Mouse (Mus musculus) cortical plate, adult 2 months (tissue): ENCODE results near the gene Fam98c. TPM values are rescaled to one million over a fixed set of nuclear protein-coding genes. Genes with fewer than 3 reads are reported as not detected.

Experiments used
- H3K27ac ChIP-seq: fragments of 200-500 bp; 2 replicates; pipeline ENCODE4 v1.5.1; 2012; ENCODE audit warnings: low read length, control low read depth, inconsistent platforms; ENCODE audit not compliant: insufficient read depth
- H3K4me1 ChIP-seq: fragments of 200-500 bp; 2 replicates; pipeline ENCODE4 v1.6.1; 2011; ENCODE audit warnings: low read length; ENCODE audit not compliant: control insufficient read depth, insufficient read depth
- H3K4me3 ChIP-seq: fragments of 200-500 bp; 2 replicates; pipeline ENCODE4 v1.5.1; 2011; ENCODE audit warnings: mild to moderate bottlenecking, low read length, control low read depth; ENCODE audit not compliant: insufficient read depth
- CTCF ChIP-seq: fragments of 200-500 bp; IDR thresholded peaks from 2 replicates; pipeline ENCODE4 v1.5.1; 2011; ENCODE audit warnings: mild to moderate bottlenecking, control low read depth, low read length; ENCODE audit not compliant: insufficient read depth; ENCODE audit errors: extremely low read depth
- POLR2A ChIP-seq: fragments of 200-500 bp; IDR thresholded peaks from 2 replicates; pipeline ENCODE4 v1.6.1; 2011; ENCODE audit warnings: mild to moderate bottlenecking, low read length, control low read depth; ENCODE audit not compliant: insufficient read depth; ENCODE audit errors: extremely low read depth
- polyA plus RNA-seq: library from polyadenylated mRNA; depleted of rRNA; stranded (reverse); fragments of >200 nt; gene quantifications from 2 replicates; pipeline ENCODE4 v1.2.3, GENCODE M21; 2012; rRNA removed

Fam98c gene
- polyA plus RNA-seq, 1 experiment, result 62.3 TPM

GRCm38 (mm10) chr7:29108992-29109955 is 46.8 kb downstream of the Fam98c start:
- TF ChIP-seq CTCF, result no peak
- no peak for TF ChIP-seq POLR2A
- no peaks in the 10 kb centered on the region for H3K4me1 ChIP-seq
- H3K4me3 ChIP-seq, result no peak overlapping the region
- H3K27ac ChIP-seq, result no peak overlapping the region

Other genes with a start within 250 kb of the Fam98c start
- gene Actn4, start 193.9 kb downstream of the Fam98c start, polyA plus RNA-seq, result 170 and 178 TPM in 2 replicates
- 307 and 320 TPM in 2 replicates for gene Eif3k, start 174.4 kb downstream of the Fam98c start, polyA plus RNA-seq
- gene Map4k1, start 174.2 kb downstream of the Fam98c start, polyA plus RNA-seq, result 2.2 and 2.8 TPM in 2 replicates
- 7.2 and 7.7 TPM in 2 replicates for gene Ryr1, start 31.1 kb downstream of the Fam98c start, polyA plus RNA-seq
- gene Rasgrp4, start 21.4 kb downstream of the Fam98c start, polyA plus RNA-seq, result 1.5 and 1.6 TPM in 2 replicates
- gene Ggn, start 14.0 kb upstream of the Fam98c start, polyA plus RNA-seq, result 0.52 and 0.72 TPM in 2 replicates
- gene Spred3, start 14.2 kb upstream of the Fam98c start, polyA plus RNA-seq, result 39.6 and 40.7 TPM in 2 replicates
- gene Psmd8, start 24.5 kb upstream of the Fam98c start, polyA plus RNA-seq, result 195 and 198 TPM in 2 replicates
- 2.3 and 4.2 TPM in 2 replicates for gene Catsperg1, start 57.8 kb upstream of the Fam98c start, polyA plus RNA-seq
- 3.1 and 3.8 TPM in 2 replicates for gene Kcnk6, start 76.3 kb upstream of the Fam98c start, polyA plus RNA-seq
- gene Yif1b, start 82.1 kb upstream of the Fam98c start, polyA plus RNA-seq, result 69.1 and 71.7 TPM in 2 replicates
- gene 2200002D01Rik, start 92.2 kb upstream of the Fam98c start, polyA plus RNA-seq, result 0.10 and 0.47 TPM in 2 replicates
- 25.9 and 27.4 TPM in 2 replicates for gene Spint2, start 125.7 kb upstream of the Fam98c start, polyA plus RNA-seq
- 40.8 and 44.7 TPM in 2 replicates for gene Ppp1r14a, start 133.1 kb upstream of the Fam98c start, polyA plus RNA-seq
- gene Dpf1, start 147.7 kb upstream of the Fam98c start, polyA plus RNA-seq, result 59.6 and 65.1 TPM in 2 replicates